Comparison of ENCODE assay signal across 8 mouse cellular contexts in the genomic region with DNA sequence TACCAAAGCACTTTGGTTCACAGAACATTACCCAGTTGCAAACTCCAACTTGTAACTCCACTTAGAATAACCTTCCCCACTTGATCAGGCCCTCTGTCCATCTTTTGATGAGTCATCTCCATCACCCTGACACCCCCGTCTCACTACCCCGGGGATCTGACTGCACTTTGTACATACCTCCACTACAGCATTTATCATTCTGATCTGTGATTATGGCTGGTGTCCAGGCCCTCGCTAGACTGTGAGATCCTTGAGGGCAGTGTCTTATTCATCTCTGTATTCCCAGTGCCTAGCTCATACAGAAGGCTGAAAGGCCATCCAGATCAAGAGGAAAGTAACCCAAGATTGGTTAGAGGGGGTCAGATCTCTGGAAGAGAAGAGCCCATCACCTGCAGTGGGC. TPM values are rescaled to one million over a fixed set of nuclear protein-coding genes. Genes with fewer than 3 reads are reported as not detected.
DNase-seq lines count a peak whose midpoint lies in the region; ATAC-seq and TF ChIP-seq lines count a peak whose summit lies in the region.

No protein-coding gene starts in this region.

- no peaks in the 10 kb centered on the region for H3K27me3 ChIP-seq in heart, embryonic 12.5 days (replicated peaks)
- peaks cover 12% of the 10 kb centered on the region; the same call in 1 of the 2 replicates for H3K27me3 ChIP-seq in hindbrain, embryonic 13.5 days
- peaks cover 25% of the 10 kb centered on the region for H3K27me3 ChIP-seq in midbrain, embryonic 10.5 days (ENCODE audit: low read depth, poor library complexity, severe bottlenecking)

- no peak for DNase-seq in heart, postnatal 4 days
- DNase-seq in ES-E14 (ENCODE audit: low read depth, low spot score) = no peak
- no peak for DNase-seq in midbrain, embryonic 10.5 days (ENCODE audit: low spot score)
- no peak for DNase-seq in frontal cortex, postnatal 36 days (ENCODE audit: low spot score in 2 of 2)
- DNase-seq in embryo, embryonic 9.5 days (ENCODE audit: extremely low spot score) = no peak

- H3K9ac ChIP-seq in heart, embryonic 12.5 days = peak overlapping the region; percentile 87
- H3K9ac ChIP-seq in ES-E14 (ENCODE audit: insufficient read depth, low read depth, low read length, poor library complexity, severe bottlenecking) = peak overlapping the region; percentile 96
- peak overlapping the region; percentile 84 for H3K9ac ChIP-seq in hindbrain, embryonic 13.5 days

- peak overlapping the region; percentile 90 for H3K4me3 ChIP-seq in heart, embryonic 12.5 days
- H3K4me3 ChIP-seq in ES-E14 (ENCODE audit: insufficient read depth in 1 of 2, low read depth in 1 of 2, low read length in 2 of 2, poor library complexity in 1 of 2, severe bottlenecking in 1 of 2) = peak overlapping the region; percentile 88 to 94
- H3K4me3 ChIP-seq in hindbrain, embryonic 13.5 days = peak overlapping the region; percentile 61
- H3K4me3 ChIP-seq in midbrain, embryonic 10.5 days = peak overlapping the region; percentile 81

- 0 out of 2 replicates have a peak overlapping the region, but pooled peaks have one; percentile 92 for H3K27ac ChIP-seq in heart, embryonic 12.5 days (ENCODE audit: poor library complexity, severe bottlenecking)
- no peak overlapping the region for H3K27ac ChIP-seq in ES-E14 (ENCODE audit: insufficient read depth, low read depth, low read length, poor library complexity, severe bottlenecking)
- peak overlapping the region; percentile 92; the same call in 1 of the 2 replicates for H3K27ac ChIP-seq in hindbrain, embryonic 13.5 days
- H3K27ac ChIP-seq in midbrain, embryonic 10.5 days (replicated peaks) = peak overlapping the region; percentile 87; the same call in 1 of the 2 replicates

- peak overlapping the region; percentile 86 for H3K4me2 ChIP-seq in heart, embryonic 12.5 days
- H3K4me2 ChIP-seq in hindbrain, embryonic 13.5 days = peak overlapping the region; percentile 90

- no peak for ATAC-seq in heart, embryonic 12.5 days (ENCODE audit: insufficient number of reproducible peaks, low FRiP score)
- ATAC-seq in hindbrain, embryonic 13.5 days (ENCODE audit: low FRiP score) = no peak
- ATAC-seq in frontal cortex, adult (ENCODE audit: low TSS enrichment) = no peak

- peaks cover 9% of the 10 kb centered on the region for H3K36me3 ChIP-seq in heart, embryonic 12.5 days
- 0 out of 2 replicates have a peak, but pooled peaks cover 2% of the 10 kb centered on the region for H3K36me3 ChIP-seq in ES-E14 (ENCODE audit: control insufficient read depth, insufficient read depth, low read length, poor library complexity, severe bottlenecking)
- H3K36me3 ChIP-seq in hindbrain, embryonic 13.5 days = peaks cover 8% of the 10 kb centered on the region
- H3K36me3 ChIP-seq in midbrain, embryonic 10.5 days = peaks cover 11% of the 10 kb centered on the region; the same call in 1 of the 2 replicates

- no peaks in the 10 kb centered on the region for H3K9me3 ChIP-seq in heart, embryonic 12.5 days (replicated peaks)
- no peaks in the 10 kb centered on the region for H3K9me3 ChIP-seq in ES-E14 (ENCODE audit: control insufficient read depth, insufficient read depth, low read depth, low read length)
- no peaks in the 10 kb centered on the region for H3K9me3 ChIP-seq in hindbrain, embryonic 13.5 days
- no peaks in the 10 kb centered on the region for H3K9me3 ChIP-seq in midbrain, embryonic 10.5 days (replicated peaks)

- in situ Hi-C loops in ES-E14 (cut with MboI; ENCODE audit: low sequenced_read_pairs in 2 of 2, unreplicated experiment in 2 of 2) = no loop called here

- peaks cover 31% of the 10 kb centered on the region for H3K4me1 ChIP-seq in heart, embryonic 12.5 days (replicated peaks)
- peaks cover 0 to 6% of the 10 kb centered on the region in 2 experiments; a peak in 3 of 4 replicates for H3K4me1 ChIP-seq in ES-E14 (ENCODE audit: control insufficient read depth in 2 of 2, insufficient read depth in 2 of 2, low read length in 2 of 2, poor library complexity in 1 of 2)
- peaks cover 23% of the 10 kb centered on the region for H3K4me1 ChIP-seq in hindbrain, embryonic 13.5 days (replicated peaks)
- peaks cover 20% of the 10 kb centered on the region for H3K4me1 ChIP-seq in midbrain, embryonic 10.5 days

- 39% methylated on average over 3 of the region's 3 CpGs for WGBS in heart, embryonic 12.5 days
- WGBS in hindbrain, embryonic 13.5 days = 55% methylated on average over 3 of the region's 3 CpGs
- WGBS in midbrain, embryonic 10.5 days = 82% methylated on average over 3 of the region's 3 CpGs

TF ChIP-seq in ES-E14, 5 proteins besides CTCF, POLR2A, EP300 and RAD21:
- TF ChIP-seq ZC3H11A (IDR thresholded peaks at IDR 0.05; ENCODE audit: borderline replicate concordance, low read depth, low read length) = no peak
- no peak for TF ChIP-seq HCFC1 (IDR thresholded peaks at IDR 0.05; ENCODE audit: borderline replicate concordance, insufficient read depth, low read length)

RNA-seq across cellular contexts. Expression of a gene that starts 1.0 kb away (rescaled TPM):
- polyA plus RNA-seq in heart, embryonic 12.5 days (2016; fragmentation: Nextera tagmentation; extraction: Ambion mirVana) = 26.3 and 27.6 TPM in 2 replicates
- 10 to 100 TPM; 12.2 to 12.4 TPM for total RNA-seq in heart, postnatal 4 days (2021)
- 23.9 and 30.4 TPM in 2 replicates for total RNA-seq in ES-E14 (2012; rRNA removed)
- polyA plus RNA-seq in hindbrain, embryonic 13.5 days (2015; fragmentation: Nextera tagmentation; extraction: Ambion mirVana) = 21.5 and 21.8 TPM in 2 replicates
- 24.0 and 27.5 TPM in 2 replicates for polyA plus RNA-seq in midbrain, embryonic 10.5 days (2016; fragmentation: Nextera tagmentation; extraction: Ambion mirVana)

RNA-seq across cellular contexts. Expression of a gene that starts 1.4 kb away (rescaled TPM):
- polyA plus RNA-seq in heart, embryonic 12.5 days (2016; fragmentation: Nextera tagmentation; extraction: Ambion mirVana) = 0.23 TPM in 1 of 2 replicates, not detected in the other
- total RNA-seq in heart, postnatal 4 days (2021) = not detected
- not detected in 2 replicates for total RNA-seq in ES-E14 (2012; rRNA removed)
- 0.40 and 0.44 TPM in 2 replicates for polyA plus RNA-seq in hindbrain, embryonic 13.5 days (2015; fragmentation: Nextera tagmentation; extraction: Ambion mirVana)
- polyA plus RNA-seq in midbrain, embryonic 10.5 days (2016; fragmentation: Nextera tagmentation; extraction: Ambion mirVana) = 0.35 TPM in 1 of 2 replicates, not detected in the other

RNA-seq across cellular contexts. Expression of a gene that starts 5.9 kb away (rescaled TPM):
- polyA plus RNA-seq in heart, embryonic 12.5 days (2016; fragmentation: Nextera tagmentation; extraction: Ambion mirVana) = 3.3 and 4.1 TPM in 2 replicates
- total RNA-seq in heart, postnatal 4 days (2021) = 1 to 10 TPM in 1 of 2 experiments, under 1 TPM in 1; 0.99 to 1.4 TPM
- 2.7 and 3.1 TPM in 2 replicates for total RNA-seq in ES-E14 (2012; rRNA removed)
- polyA plus RNA-seq in hindbrain, embryonic 13.5 days (2015; fragmentation: Nextera tagmentation; extraction: Ambion mirVana) = 18.4 and 20.2 TPM in 2 replicates
- polyA plus RNA-seq in midbrain, embryonic 10.5 days (2016; fragmentation: Nextera tagmentation; extraction: Ambion mirVana) = 9.0 and 9.1 TPM in 2 replicates
